Mouse (Mus musculus) lung, embryonic 14.5 days (tissue): Measurements from ENCODE around the gene BC005537. TPM values are rescaled to one million over a fixed set of nuclear protein-coding genes. Genes with fewer than 3 reads are reported as not detected.
A peak's percentile ranks its signal among the peaks of the same experiment; 100 is the strongest.

Experiments
- ATAC-seq: fragments of 200-750 bp; cut with Nextera tagmentation; 2 replicates; pipeline ENCODE4 v1.8.0; 2017; ENCODE audit warnings: mild to moderate bottlenecking, moderate TSS enrichment, moderate library complexity; ENCODE audit not compliant: insufficient read depth
- DNase-seq: peaks from one replicate; pipeline ENCODE4 v3.0.0-alpha.2; 2015
- H3K27ac ChIP-seq: fragments of 300-500 bp; sonication (generic); 2 replicates; pipeline ENCODE4 v1.5.1; 2014; ENCODE audit warnings: low read depth, mild to moderate bottlenecking, moderate library complexity
- H3K27me3 ChIP-seq: fragments of 300-500 bp; sonication (generic); 2 replicates; pipeline ENCODE4 v1.6.1; 2014; ENCODE audit warnings: low read length, control low read depth; ENCODE audit not compliant: insufficient read depth
- H3K36me3 ChIP-seq: fragments of 300-500 bp; sonication (generic); 2 replicates; pipeline ENCODE4 v1.6.1; 2014; ENCODE audit warnings: control low read depth; ENCODE audit not compliant: insufficient read depth
- H3K4me1 ChIP-seq: fragments of 300-500 bp; sonication (generic); 2 replicates; pipeline ENCODE4 v1.6.1; 2014; ENCODE audit warnings: antibody characterized with exemption, control low read depth; ENCODE audit not compliant: insufficient read depth
- H3K4me2 ChIP-seq: fragments of 300-500 bp; sonication (generic); 2 replicates; pipeline ENCODE4 v1.6.1; 2014; ENCODE audit warnings: mild to moderate bottlenecking
- H3K4me3 ChIP-seq: fragments of 300-500 bp; sonication (generic); 2 replicates; pipeline ENCODE4 v1.5.1; 2014; ENCODE audit warnings: low read depth, low read length
- H3K9ac ChIP-seq: fragments of 300-500 bp; sonication (generic); 2 replicates; pipeline ENCODE4 v1.6.1; 2014
- H3K9me3 ChIP-seq: fragments of 300-500 bp; sonication (generic); 2 replicates; pipeline ENCODE4 v1.6.1; 2016; ENCODE audit warnings: low read depth, low read length, control low read depth
- CTCF ChIP-seq: IDR thresholded peaks from 2 replicates; pipeline ENCODE4 v1.5.1; 2016; ENCODE audit warnings: antibody characterized with exemption, low read depth
- WGBS: fragments of 180-500 bp; shearing (Covaris S2); extraction: QIAGEN DNeasy Blood & Tissue Kit; methylation state at CpG from one replicate; pipeline ENCODE4 v1.1.7; 2014; 5-methylcytosine and 5-hydroxymethylcytosine counted together
- polyA plus RNA-seq: library from polyadenylated mRNA; unstranded; fragments of >200 nt; fragmentation: Nextera tagmentation; extraction: Ambion mirVana; gene quantifications from 2 replicates; pipeline ENCODE4 v1.2.1, GENCODE M21; 2014

Gene BC005537
- polyA plus RNA-seq, 1 experiment from 2014 or later, result 26.9 TPM

DNA sequence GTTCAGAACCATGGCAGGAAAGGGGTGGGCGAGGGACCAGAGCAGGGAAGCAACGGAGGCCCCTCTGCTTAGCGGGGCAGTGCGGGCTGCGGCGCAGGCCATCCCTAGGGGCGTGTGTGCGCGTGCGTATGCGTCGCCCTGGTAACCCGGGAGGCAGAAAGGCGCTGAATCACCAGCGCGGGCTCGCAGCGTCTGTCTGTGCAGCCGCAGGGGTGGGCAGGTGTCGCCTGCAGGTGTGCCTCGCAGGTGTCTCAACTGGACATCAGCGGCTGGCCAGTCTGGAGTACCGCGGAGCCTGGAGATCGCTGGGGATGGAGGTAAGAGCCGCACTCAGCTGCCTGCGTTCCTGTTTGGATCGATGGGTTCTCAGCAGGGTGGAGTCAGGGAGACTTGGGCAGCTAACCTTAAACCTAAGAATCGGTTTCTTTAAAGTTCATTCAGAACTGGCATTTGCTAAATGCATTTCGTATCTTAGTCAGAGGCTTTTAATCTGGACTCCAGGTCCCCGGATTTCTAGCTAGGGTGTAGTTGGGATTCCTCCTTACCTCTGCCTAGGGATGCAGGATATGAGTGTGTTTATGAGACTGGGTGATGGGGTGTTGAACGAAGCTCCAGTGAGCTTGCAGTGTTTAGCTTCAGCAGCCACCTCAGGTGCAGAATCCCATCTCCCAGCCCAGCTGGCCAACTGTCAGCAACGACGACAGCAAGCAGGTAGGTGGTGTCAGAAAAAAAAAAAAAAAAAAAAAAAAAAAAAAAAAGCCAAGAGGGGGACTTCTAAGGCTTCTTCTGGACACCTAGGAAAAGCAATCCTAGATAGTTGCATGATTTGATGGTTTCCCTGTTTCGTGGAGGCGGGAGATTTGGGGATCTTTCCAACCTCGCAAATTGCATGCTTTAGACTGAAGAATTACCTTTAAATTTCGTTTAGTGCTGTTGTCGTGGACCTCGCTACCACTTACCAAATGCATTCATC is 43.8 kb downstream of the BC005537 start, which contains the start of gene D130043K22Rik:
Gene D130043K22Rik, plus strand, starts transcription at position 153 of the 973 bp plus-strand sequence.
- Histone ChIP-seq H3K4me2 (peak within 1 kb of the TSS; percentile 75), H3K9me3 (no peaks in the 10 kb centered on the region), H3K9ac (peak within 1 kb of the TSS; percentile 28; the same call in 1 of the 2 replicates), H3K27ac (no peak within 1 kb of the TSS), H3K36me3 (peaks cover 18% of the 10 kb centered on the region; the same call in 1 of the 2 replicates), H3K4me1 (no peaks in the 10 kb centered on the region), H3K4me3 (peak within 1 kb of the TSS; percentile 36), H3K27me3 (no peaks in the 10 kb centered on the region)
- TF ChIP-seq CTCF, result no peak
- peak; percentile 89 for ATAC-seq
- DNase-seq, result peak; percentile 66
- WGBS, result 12% methylated on average over 40 of the region's 40 CpGs

DNA sequence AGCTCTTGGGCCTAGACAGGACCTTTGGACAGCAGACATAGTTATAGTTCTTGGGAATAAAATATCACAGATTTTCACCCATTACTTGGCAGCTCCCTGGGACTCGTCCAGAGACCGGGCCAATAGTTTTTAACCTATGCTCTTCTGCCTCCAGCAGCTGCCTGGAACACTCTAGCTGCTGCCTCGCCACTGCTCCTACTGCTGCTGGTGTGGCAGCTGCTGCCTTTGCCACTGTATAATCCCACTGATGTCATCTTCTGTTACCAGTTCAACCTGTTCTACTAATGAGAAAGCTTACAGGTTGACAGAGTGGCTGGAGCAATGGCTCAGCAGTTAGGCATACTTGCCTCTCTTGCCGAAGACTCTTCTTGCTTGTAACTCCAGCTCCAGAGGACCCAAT is 47.9 kb downstream of the BC005537 start:
- Histone ChIP-seq H3K9me3 (no peaks in the 10 kb centered on the region), H3K27ac (no peak overlapping the region), H3K4me2 (no peak overlapping the region), H3K9ac (no peak overlapping the region), H3K4me1 (no peaks in the 10 kb centered on the region), H3K27me3 (no peaks in the 10 kb centered on the region), H3K4me3 (no peak overlapping the region), H3K36me3 (no peaks in the 10 kb centered on the region)
- WGBS, result 65% methylated on average over 4 of the region's 4 CpGs
- no peak for ATAC-seq
- DNase-seq, result no peak
- no peak for TF ChIP-seq CTCF

DNA sequence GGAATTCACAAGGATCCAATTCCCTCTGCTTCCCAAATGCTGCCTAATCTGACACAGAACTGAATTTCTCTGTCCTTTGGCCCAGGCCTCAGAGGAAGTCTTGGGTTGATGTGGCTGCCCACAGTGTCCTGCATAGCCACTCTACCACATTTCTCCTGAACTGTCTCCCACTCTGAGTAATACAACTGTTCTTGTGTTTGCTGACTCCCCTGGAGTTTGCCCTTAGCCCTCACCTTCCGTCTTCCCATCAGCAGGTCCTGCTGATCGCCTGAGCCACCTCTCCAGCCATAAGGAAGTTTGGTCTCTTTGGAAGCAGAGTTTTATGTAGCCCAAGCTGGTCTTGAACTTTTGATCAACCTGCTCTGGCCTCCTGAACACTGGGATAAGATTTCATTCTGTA is 50.5 kb downstream of the BC005537 start:
- no peaks in the 10 kb centered on the region for H3K36me3 ChIP-seq
- no peak for TF ChIP-seq CTCF
- no peak overlapping the region for H3K4me2 ChIP-seq
- no peak overlapping the region for H3K9ac ChIP-seq
- H3K4me1 ChIP-seq, result no peaks in the 10 kb centered on the region
- ATAC-seq, result no peak
- WGBS, result 77% methylated on average over 2 of the region's 2 CpGs
- H3K4me3 ChIP-seq, result no peak overlapping the region
- no peak for DNase-seq
- H3K27ac ChIP-seq, result no peak overlapping the region
- no peaks in the 10 kb centered on the region for H3K9me3 ChIP-seq
- no peaks in the 10 kb centered on the region for H3K27me3 ChIP-seq

DNA sequence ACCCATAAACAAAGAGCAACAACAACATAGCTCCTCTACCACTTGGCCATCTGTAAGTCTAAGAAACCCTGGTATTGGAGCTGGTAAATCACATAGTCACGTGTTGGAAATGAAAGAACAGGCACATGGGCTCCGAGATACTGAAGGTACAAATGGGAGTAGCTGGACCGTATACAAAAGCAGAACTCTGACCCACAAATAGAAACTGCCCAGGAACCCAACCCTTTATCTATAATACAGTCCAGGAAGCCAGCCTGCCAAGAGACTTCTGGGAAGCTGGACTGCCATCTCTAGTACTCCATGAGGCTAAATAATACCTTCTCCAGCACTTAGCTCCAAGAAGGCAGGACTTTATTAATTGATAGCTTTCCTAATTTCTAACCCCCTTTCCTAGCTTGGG is 51.1 kb downstream of the BC005537 start:
- 78% methylated on average over 3 of the region's 3 CpGs for WGBS
- no peak for ATAC-seq

DNA sequence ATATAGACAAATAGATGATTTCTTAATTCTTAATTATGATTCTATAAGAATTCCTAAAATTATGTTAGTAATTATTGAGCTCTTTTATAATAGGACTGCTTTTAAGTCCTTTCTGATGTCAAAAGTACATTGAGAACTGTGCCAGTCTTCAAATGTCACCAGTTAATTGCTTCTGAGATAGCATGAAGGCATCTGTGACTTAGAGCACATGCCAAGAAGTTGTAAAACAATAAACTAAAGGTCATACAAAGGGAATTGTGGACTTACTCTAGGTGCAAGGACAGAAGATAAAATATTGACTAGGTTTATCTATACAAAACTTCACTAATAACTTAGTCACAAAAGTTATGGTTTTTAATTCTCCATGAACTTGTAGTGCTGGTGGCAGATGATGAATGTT is 57.7 kb downstream of the BC005537 start:
- no peaks in the 10 kb centered on the region for H3K27me3 ChIP-seq
- no peaks in the 10 kb centered on the region for H3K4me1 ChIP-seq
- H3K4me3 ChIP-seq, result no peak overlapping the region
- DNase-seq (no peak), ATAC-seq (no peak)
- TF ChIP-seq CTCF, result no peak
- no peak overlapping the region for H3K4me2 ChIP-seq
- H3K9ac ChIP-seq, result no peak overlapping the region
- no peaks in the 10 kb centered on the region for H3K36me3 ChIP-seq
- H3K9me3 ChIP-seq, result no peaks in the 10 kb centered on the region
- no peak overlapping the region for H3K27ac ChIP-seq

More for the DNA sequence above, 51.1 kb downstream of the BC005537 start:
- DNase-seq, result no peak
- H3K4me3 ChIP-seq, result no peak overlapping the region
- no peaks in the 10 kb centered on the region for H3K4me1 ChIP-seq
- TF ChIP-seq CTCF, result no peak
- no peak overlapping the region for H3K4me2 ChIP-seq
- no peaks in the 10 kb centered on the region for H3K9me3 ChIP-seq
- no peak overlapping the region for H3K27ac ChIP-seq
- no peaks in the 10 kb centered on the region for H3K27me3 ChIP-seq
- no peaks in the 10 kb centered on the region for H3K36me3 ChIP-seq
- no peak overlapping the region for H3K9ac ChIP-seq

DNA sequence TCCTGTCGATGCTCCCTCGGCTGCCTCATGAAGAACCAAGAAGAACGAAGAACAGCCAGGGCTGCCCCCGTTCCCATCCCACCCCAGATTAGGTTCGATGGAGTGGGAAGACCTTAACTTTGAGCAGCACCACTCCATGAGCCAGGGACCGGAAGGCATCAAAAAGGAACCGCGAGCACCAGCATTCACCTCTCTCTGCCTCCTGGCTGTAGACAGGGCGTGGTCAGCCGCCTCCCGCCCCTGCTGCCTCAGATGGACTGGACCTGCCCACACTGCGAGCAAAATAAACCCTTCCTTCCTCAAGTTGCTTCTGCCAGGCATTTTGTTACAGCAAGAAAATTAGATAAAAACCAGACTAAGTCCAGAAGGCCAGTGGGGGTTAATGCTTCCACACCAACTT is 59.6 kb downstream of the BC005537 start:
- TF ChIP-seq CTCF, result no peak
- Histone ChIP-seq H3K27me3 (no peaks in the 10 kb centered on the region), H3K4me3 (no peak overlapping the region), H3K27ac (no peak overlapping the region), H3K4me1 (no peaks in the 10 kb centered on the region), H3K36me3 (no peaks in the 10 kb centered on the region), H3K9ac (no peak overlapping the region), H3K9me3 (no peaks in the 10 kb centered on the region), H3K4me2 (no peak overlapping the region)
- no peak for DNase-seq
- no peak for ATAC-seq
- 69% methylated on average over 12 of the region's 12 CpGs for WGBS

DNA sequence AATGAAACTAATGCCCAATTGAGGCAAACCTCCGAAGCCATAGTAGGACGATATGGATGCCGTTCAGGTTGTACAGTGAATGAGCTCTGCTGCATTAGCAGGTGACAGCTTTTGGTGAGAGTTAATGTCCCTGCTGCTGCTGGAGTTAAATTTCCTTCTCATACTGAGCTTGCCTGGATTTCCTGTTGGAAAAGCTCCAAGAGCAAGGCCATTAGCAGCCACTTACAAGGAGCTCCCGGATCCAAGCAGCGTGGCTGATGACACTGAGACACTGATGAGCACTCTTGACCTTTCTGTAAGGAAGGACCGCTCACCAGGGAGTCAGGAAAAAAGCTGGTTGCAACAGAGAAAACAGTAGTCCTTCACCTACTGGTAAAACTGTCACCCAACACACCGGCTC is 60.6 kb downstream of the BC005537 start:
- WGBS, result 36% methylated on average over 7 of the region's 7 CpGs
- Histone ChIP-seq H3K27ac (no peak overlapping the region), H3K4me2 (no peak overlapping the region), H3K27me3 (no peaks in the 10 kb centered on the region), H3K4me3 (no peak overlapping the region), H3K4me1 (no peaks in the 10 kb centered on the region), H3K9me3 (no peaks in the 10 kb centered on the region), H3K9ac (no peak overlapping the region), H3K36me3 (no peaks in the 10 kb centered on the region)
- DNase-seq, result peak; percentile 78
- peak; percentile 31; the same call in 1 of the 2 replicates for ATAC-seq
- no peak for TF ChIP-seq CTCF
